Mouse (Mus musculus) gastrocnemius, adult 8-10 months (tissue): Measurements from ENCODE around the gene Bmpr1a. TPM values are rescaled to one million over a fixed set of nuclear protein-coding genes. Genes with fewer than 3 reads are reported as not detected.
"Not testable (repeated sequence)": the region's sequence is repeated elsewhere in the genome, so short reads cannot be mapped to it uniquely, and the experiment has no call there.

Experiments
- DNase-seq, 2 experiments: peaks; one replicate each; pipeline ENCODE4 v3.0.0; 2022; ENCODE audit warnings: low spot score in 2 of 2
- total RNA-seq, 4 experiments: library from RNA; stranded (reverse); gene quantifications; 2 replicates each; pipeline ENCODE4 v1.2.4; 2022

Gene Bmpr1a
- total RNA-seq, 4 experiments from 2014 or later, result 42.9 to 52.0 (median 48.1) TPM

DNA sequence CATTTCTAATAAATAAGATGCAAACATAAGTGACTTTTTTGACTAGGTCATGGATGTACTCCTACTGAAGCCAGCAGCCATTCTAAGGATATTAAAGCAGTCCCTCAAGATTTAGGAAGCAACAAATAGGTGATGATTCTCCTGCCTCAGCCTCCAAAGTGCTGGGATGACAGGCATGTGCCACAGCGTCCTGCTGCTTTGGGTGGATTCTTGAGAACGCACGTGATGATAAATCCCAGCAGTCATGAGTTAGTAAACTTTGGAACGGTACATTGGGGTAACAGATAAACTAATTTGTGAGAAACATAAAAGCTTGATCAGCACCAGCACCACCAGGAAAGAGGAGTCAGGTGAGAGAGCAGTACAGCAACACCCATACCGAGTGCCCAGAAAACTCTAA is 52.7 kb downstream of the Bmpr1a start:
- no peak for DNase-seq

DNA sequence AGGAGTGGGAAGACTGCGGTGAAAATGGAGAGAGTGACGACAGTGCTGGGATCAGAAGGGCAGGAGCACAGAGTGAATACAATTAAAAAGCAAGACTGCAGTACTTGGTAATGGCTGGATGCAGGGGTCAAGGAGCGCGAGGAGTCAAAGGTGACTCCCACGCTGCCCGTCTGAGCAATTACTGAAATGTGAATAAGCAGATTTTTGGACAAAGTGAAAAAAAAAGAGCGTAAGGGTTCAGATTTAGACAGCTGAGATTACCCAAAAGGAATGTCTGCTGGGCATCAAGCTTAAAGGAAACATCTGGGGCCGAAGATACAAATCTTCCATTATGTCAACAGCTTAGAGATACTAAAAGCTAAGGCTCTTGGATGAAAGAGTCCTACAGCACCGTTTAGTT is 53.3 kb downstream of the Bmpr1a start:
- no peak for DNase-seq

- no peak for DNase-seq
Observed at GRCm38 (mm10) chr14:34448398-34448797, 54.7 kb downstream of the Bmpr1a start.

DNA sequence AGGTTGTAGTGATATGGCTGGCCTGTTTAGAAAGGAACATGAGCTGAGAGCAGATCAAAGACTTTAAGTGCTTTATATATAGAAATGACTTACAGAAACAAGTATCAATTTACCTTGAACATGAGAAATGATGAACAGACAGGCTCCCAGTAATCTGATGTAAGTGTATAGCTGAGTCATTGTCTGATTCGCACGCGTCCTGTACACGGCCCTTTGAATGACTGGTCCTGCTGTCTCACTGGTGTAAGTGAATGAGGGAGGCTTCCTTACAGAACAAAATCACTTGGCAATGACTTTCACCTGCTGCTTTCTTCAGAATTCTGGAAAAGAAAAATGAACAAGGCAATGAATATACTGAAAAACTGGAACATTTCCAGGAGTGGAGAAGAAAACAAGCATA is 55.5 kb downstream of the Bmpr1a start:
- no peak for DNase-seq

DNA sequence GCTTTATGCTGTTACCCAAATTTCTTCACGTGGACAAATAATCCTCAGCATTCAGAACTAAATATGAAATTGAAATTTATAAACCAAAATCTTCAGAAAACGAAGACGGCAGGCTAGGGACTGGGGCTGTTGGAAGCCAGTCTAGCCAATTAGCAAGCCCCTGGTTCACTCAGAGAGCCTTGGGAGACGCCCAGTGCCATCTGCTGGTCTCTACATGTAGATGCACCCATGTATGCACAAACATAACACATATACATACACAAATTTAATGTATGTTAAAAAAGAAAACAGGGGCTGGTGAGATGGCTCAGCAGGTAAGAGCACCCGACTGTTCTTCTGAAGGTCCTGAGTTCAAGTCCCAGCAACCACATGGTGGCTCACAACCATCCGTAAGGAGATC is 56.5 kb downstream of the Bmpr1a start:
- no peak for DNase-seq

GRCm38 (mm10) chr14:34445348-34445747 is 57.8 kb downstream of the Bmpr1a start:
- no peak for DNase-seq

GRCm38 (mm10) chr14:34444924-34445323 is 58.2 kb downstream of the Bmpr1a start:
- no peak for DNase-seq

DNA sequence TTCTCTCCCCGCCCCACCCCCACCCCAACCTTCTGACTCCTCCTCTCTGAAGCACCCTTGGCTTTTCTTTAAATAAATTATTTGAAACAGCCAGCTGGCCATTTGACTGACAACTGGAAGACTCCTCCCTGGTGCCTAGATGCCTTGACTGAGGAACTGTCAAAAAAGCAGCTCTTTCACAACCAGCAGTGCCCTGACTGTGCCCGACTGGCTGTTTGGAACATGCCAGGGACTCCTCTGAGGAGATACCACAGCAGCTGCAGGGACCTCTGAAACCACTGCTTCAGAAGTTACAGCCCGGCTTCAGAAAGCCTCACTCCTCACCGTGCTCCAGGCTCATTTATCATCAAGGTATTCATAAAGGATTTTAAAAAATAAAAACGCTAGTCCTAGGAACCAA is 58.8 kb downstream of the Bmpr1a start:
- DNase-seq, result no peak

GRCm38 (mm10) chr14:34442531-34442930 is 60.6 kb downstream of the Bmpr1a start:
- no peak for DNase-seq

GRCm38 (mm10) chr14:34440526-34441066 is 62.5 kb downstream of the Bmpr1a start:
- DNase-seq, result no peak

DNA sequence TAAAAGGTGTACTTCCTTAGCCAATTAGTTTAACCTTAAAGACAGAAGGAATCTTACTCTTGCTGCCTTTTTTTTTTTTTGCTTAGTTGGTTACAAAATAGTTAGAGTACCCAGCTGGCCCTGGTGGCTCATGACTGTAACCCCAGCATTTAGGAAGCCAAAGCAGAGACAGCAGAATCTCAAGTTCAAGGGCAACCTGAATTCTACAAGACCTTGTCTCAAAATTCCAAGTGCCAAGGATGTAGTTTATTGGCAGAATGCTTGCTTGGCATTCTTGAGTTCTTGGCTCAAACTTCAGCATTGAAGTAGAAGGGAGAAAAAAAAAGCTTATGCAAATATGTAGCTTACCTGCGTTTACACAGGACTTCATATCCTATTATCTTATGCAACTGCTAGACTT is 74.1 kb downstream of the Bmpr1a start:
- no peak for DNase-seq

GRCm38 (mm10) chr14:34428274-34428673 is 74.9 kb downstream of the Bmpr1a start:
- DNase-seq, result no peak

DNA sequence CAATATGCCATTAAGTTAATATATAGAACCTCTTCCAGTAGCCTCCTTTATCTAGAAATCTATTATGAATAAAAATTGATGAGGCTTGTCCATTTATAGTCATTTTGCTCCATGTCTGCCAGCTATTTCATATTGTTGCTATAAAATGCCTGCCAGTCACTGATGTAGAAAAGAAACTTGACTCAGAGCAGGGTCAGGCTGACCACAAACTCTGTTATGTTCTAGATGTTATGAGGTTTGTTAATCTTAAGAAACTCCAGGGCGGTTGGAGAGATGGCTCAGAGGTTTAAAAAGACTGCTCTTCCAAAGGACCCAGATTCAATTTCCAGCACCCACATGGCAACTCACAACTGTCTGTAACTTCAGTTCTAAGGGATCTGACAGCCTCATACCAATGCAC is 82.1 kb downstream of the Bmpr1a start:
- no peak for DNase-seq

DNA sequence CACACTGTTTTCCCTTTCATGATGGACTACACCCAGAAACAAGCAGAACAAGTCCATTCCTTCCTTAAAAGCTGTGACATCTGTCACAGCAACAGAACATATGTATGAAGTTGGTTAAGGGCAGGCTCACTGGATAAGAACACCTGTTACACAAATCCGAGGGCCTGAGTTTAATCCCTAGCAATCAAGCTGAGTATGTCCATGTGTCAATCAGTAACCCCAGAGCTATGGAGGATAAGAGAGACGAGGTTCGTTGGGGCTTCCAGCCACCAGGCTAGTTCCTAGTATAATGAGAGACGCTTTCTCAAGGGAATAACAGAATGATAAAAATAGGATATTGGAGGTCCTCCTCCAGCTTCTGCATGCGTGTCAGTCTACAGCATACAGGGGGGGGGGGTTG is 85.6 kb downstream of the Bmpr1a start:
- no peak for DNase-seq

DNA sequence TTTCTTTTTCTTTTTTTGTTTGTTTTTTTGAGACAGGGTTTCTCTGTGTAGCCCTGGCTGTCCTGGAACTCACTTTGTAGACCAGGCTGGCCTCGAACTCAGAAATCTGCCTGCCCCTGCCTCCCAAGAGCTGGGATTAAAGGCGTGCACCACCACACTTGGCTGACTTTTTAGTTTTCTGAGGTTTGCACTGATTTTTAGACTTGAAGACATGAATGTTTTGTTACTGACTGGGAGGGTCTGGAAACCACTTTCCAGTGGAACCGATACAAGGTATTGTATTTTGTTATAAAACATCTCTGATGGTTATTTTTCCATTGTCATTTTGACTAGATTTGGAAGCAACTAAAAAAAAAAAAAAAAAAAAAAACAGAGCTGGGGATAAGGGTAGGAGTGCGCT is 86.2 kb downstream of the Bmpr1a start:
- not testable (repeated sequence) for DNase-seq

- DNase-seq, result no peak
Observed at GRCm38 (mm10) chr14:34412164-34412896, 90.8 kb downstream of the Bmpr1a start.

GRCm38 (mm10) chr14:34410716-34411115 is 92.4 kb downstream of the Bmpr1a start:
- DNase-seq, result no peak

DNA sequence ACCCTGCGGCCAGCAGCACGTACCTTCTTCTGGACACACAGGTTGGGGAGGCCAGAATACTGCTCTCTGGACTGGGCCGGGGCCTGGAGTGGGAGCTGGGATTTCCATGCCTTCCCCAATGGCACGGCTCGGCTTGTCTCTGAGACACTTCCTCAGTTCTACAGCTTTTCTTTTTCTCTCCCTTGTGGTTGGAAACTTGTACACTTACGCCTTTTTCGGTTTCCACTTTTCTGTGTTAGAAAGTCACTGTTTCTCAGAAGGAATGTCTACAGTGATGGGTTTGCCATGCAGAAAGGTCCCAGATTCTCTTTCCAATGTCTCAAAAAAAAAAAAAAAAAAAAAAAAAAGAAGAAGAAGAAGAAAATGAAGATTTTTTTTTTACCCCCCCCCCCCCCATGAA is 99.7 kb downstream of the Bmpr1a start:
- no peak for DNase-seq

- no peak for DNase-seq
Observed at GRCm38 (mm10) chr14:34402871-34403270, 100.3 kb downstream of the Bmpr1a start.

GRCm38 (mm10) chr14:34401135-34401534 is 102.0 kb downstream of the Bmpr1a start:
- peak; percentile 71 to 74 for DNase-seq

DNA sequence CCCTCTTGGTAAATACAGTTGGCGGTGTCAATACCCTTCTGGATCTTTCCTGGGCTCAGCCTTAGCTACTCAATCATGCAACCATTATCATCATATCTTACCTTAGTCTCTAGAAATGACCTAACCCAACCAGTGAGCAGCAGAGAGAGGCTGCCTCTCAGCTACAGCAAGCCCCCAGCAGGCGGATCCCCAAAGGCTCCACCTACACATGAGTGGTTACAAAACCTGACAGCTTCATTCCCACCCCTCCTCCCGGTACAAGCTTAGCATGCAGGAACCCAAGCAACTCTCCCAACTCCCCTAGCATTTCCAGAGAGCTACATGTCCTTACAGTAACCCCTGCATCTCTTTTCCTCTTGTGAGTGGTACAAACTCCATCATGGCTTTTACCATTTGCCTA is 103.1 kb downstream of the Bmpr1a start:
- DNase-seq, result no peak

DNA sequence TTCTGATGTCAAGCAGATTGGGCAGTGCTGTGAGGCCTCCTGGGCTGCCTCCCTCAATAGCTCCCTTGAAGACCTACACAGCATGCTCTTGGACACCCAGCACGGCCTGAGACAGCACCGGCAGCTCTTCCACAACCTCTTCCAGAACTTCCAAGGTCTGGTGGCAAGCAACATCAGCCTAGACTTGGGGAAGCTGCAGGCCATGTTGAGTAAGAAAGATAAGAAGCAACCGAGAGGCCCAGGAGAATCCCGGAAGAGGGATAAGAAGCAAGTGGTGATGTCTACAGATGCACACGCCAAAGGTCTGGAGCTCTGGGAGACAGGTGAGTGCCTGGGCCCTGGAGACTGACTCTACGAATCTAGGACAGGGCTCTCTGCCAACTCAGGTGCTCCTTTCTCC is 103.8 kb downstream of the Bmpr1a start:
- no peak for DNase-seq

DNA sequence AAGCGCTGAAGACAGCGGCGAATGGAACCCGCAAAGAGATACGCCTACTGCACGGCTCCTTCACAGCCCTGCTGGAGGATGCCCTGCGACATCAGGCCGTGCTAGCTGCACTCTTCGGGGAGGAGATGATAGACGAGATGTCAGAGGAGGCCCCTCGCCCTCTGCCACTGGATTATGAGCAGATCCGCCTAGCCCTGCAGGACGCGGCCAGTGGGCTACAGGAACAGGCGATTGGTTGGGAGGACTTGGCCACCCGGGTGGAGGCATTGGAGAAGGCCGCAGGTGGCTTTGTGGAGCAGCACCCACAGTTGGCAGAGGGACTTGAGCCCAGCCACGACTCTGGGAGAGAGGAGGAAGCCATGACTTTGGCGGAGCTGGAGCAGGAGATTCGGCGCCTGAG is 104.2 kb downstream of the Bmpr1a start:
- no peak for DNase-seq
